Mouse (Mus musculus) stomach, postnatal 0 days (tissue): ENCODE measurements around the gene Prss35.

Experiments
- CTCF ChIP-seq: IDR thresholded peaks from 2 replicates; pipeline ENCODE4 v1.5.1; 2016; ENCODE audit warnings: antibody characterized with exemption, low read depth, mild to moderate bottlenecking, moderate library complexity
- EP300 ChIP-seq: optimal IDR thresholded peaks from 2 replicates; pipeline ENCODE3; 2016; ENCODE audit warnings: antibody characterized with exemption

GRCm38 (mm10) chr9:86766991-86767390 is 23.5 kb downstream of the Prss35 start:
- no peak for TF ChIP-seq CTCF
- no peak for TF ChIP-seq EP300
